Mouse (Mus musculus) stomach, embryonic 16.5 days (tissue): Measurements from ENCODE around the gene Aire. TPM values are rescaled to one million over a fixed set of nuclear protein-coding genes. Genes with fewer than 3 reads are reported as not detected.
"Not testable (repeated sequence)": the region's sequence is repeated elsewhere in the genome, so short reads cannot be mapped to it uniquely, and the experiment has no call there.

Source experiments
- ATAC-seq: fragments of 200-750 bp; cut with Nextera tagmentation; 2 replicates; pipeline ENCODE4 v1.8.0; 2017; ENCODE audit warnings: moderate number of reproducible peaks, moderate TSS enrichment; ENCODE audit not compliant: insufficient read depth, low FRiP score
- H3K27ac ChIP-seq: fragments of 300-500 bp; sonication (generic); 2 replicates; pipeline ENCODE4 v1.5.1; 2014; ENCODE audit warnings: low read length
- H3K27me3 ChIP-seq: fragments of 300-500 bp; sonication (generic); 2 replicates; pipeline ENCODE4 v1.6.1; 2014; ENCODE audit warnings: low read length, control low read depth, mixed read lengths; ENCODE audit not compliant: control insufficient read depth, insufficient read depth
- H3K36me3 ChIP-seq: fragments of 300-500 bp; sonication (generic); 2 replicates; pipeline ENCODE4 v1.6.1; 2014; ENCODE audit warnings: low read length; ENCODE audit not compliant: control insufficient read depth, insufficient read depth
- H3K4me1 ChIP-seq: fragments of 300-500 bp; sonication (generic); 2 replicates; pipeline ENCODE4 v1.6.1; 2014; ENCODE audit warnings: low read length, control low read depth, mixed read lengths; ENCODE audit not compliant: control insufficient read depth, insufficient read depth
- H3K4me2 ChIP-seq: fragments of 300-500 bp; sonication (generic); 2 replicates; pipeline ENCODE4 v1.6.1; 2014; ENCODE audit warnings: low read depth, low read length, mixed read lengths
- H3K4me3 ChIP-seq: fragments of 300-500 bp; sonication (generic); replicated peaks from 2 replicates; pipeline ENCODE4 v1.5.1; 2014; ENCODE audit warnings: mild to moderate bottlenecking, low read length
- H3K9ac ChIP-seq: fragments of 300-500 bp; sonication (generic); 2 replicates; pipeline ENCODE4 v1.6.1; 2014; ENCODE audit warnings: low read length
- H3K9me3 ChIP-seq: fragments of 300-500 bp; sonication (generic); replicated peaks from 2 replicates; pipeline ENCODE4 v1.6.1; 2016; ENCODE audit warnings: low read length, control low read depth; ENCODE audit not compliant: control insufficient read depth
- WGBS: fragments of 180-500 bp; shearing (Covaris S2); extraction: QIAGEN DNeasy Blood & Tissue Kit; methylation state at CpG from one replicate; pipeline ENCODE4 v1.1.7; 2014; 5-methylcytosine and 5-hydroxymethylcytosine counted together
- polyA plus RNA-seq: library from polyadenylated mRNA; unstranded; fragments of >200 nt; fragmentation: Nextera tagmentation; extraction: Ambion mirVana; gene quantifications from 2 replicates; pipeline ENCODE4 v1.2.1, GENCODE M21; 2015

The Aire gene
- polyA plus RNA-seq, 1 experiment from 2014 or later: 0.15 TPM

- no peak within 1 kb of the TSS for H3K4me2 ChIP-seq
- ATAC-seq: no peak
- no peak within 1 kb of the TSS for H3K27ac ChIP-seq
- no peaks in the 10 kb centered on the region for H3K9me3 ChIP-seq
- WGBS: 90% methylated on average over 5 of the region's 5 CpGs
- peaks cover 10% of the 10 kb centered on the region for H3K4me1 ChIP-seq
- no peaks in the 10 kb centered on the region for H3K36me3 ChIP-seq
- no peak within 1 kb of the TSS for H3K9ac ChIP-seq
- H3K4me3 ChIP-seq: no peak within 1 kb of the TSS
- H3K27me3 ChIP-seq: no peaks in the 10 kb centered on the region
Observed at GRCm38 (mm10) chr10:78041647-78042046, 1.8 kb downstream of the Aire start, which contains the start of gene Dnmt3l. TSS of gene Dnmt3l (plus strand) at chr10:78041947.

GRCm38 (mm10) chr10:78037139-78037538 lies 6.3 kb downstream of the Aire start:
- no peaks in the 10 kb centered on the region for H3K36me3 ChIP-seq
- no peak overlapping the region for H3K4me3 ChIP-seq
- no peaks in the 10 kb centered on the region for H3K9me3 ChIP-seq
- H3K27me3 ChIP-seq: no peaks in the 10 kb centered on the region
- ATAC-seq: no peak
- H3K4me2 ChIP-seq: no peak overlapping the region
- H3K9ac ChIP-seq: no peak overlapping the region
- H3K27ac ChIP-seq: no peak overlapping the region
- H3K4me1 ChIP-seq: no peaks in the 10 kb centered on the region
- 80% methylated on average over 4 of the region's 4 CpGs for WGBS

GRCm38 (mm10) chr10:78031987-78032386 lies 11.4 kb downstream of the Aire start:
- Histone ChIP-seq H3K9ac (no peak overlapping the region), H3K4me1 (no peaks in the 10 kb centered on the region), H3K27me3 (no peaks in the 10 kb centered on the region), H3K36me3 (no peaks in the 10 kb centered on the region), H3K4me2 (no peak overlapping the region), H3K4me3 (no peak overlapping the region), H3K27ac (no peak overlapping the region), H3K9me3 (no peaks in the 10 kb centered on the region)
- ATAC-seq: no peak
- WGBS: 73% methylated on average over 2 of the region's 2 CpGs

- WGBS: 90% methylated on average over 1 of the region's 1 CpGs
- H3K9ac ChIP-seq: no peak overlapping the region
Observed at GRCm38 (mm10) chr10:78029080-78029479, 14.3 kb downstream of the Aire start.

GRCm38 (mm10) chr10:78028129-78028528 lies 15.3 kb downstream of the Aire start:
- peak; percentile 29; the same call in 1 of the 2 replicates for ATAC-seq
- Histone ChIP-seq H3K9me3 (no peaks in the 10 kb centered on the region), H3K27me3 (no peaks in the 10 kb centered on the region), H3K9ac (no peak overlapping the region), H3K4me1 (no peaks in the 10 kb centered on the region), H3K4me3 (no peak overlapping the region), H3K27ac (no peak overlapping the region), H3K36me3 (no peaks in the 10 kb centered on the region), H3K4me2 (no peak overlapping the region)
- 6% methylated on average over 5 of the region's 5 CpGs for WGBS

More at GRCm38 (mm10) chr10:78029080-78029479, 14.3 kb downstream of the Aire start:
- ATAC-seq: no peak
- Histone ChIP-seq H3K4me2 (no peak overlapping the region), H3K27me3 (no peaks in the 10 kb centered on the region), H3K4me1 (no peaks in the 10 kb centered on the region), H3K27ac (no peak overlapping the region), H3K36me3 (no peaks in the 10 kb centered on the region), H3K9me3 (no peaks in the 10 kb centered on the region), H3K4me3 (no peak overlapping the region)

- not testable (repeated sequence) for H3K9me3 ChIP-seq, H3K36me3 ChIP-seq, H3K4me2 ChIP-seq, ATAC-seq, H3K27ac ChIP-seq, H3K9ac ChIP-seq, H3K4me1 ChIP-seq, H3K4me3 ChIP-seq, H3K27me3 ChIP-seq
- WGBS: 72% methylated on average over 6 of the region's 8 CpGs
Observed at GRCm38 (mm10) chr10:78025453-78025852, 18.0 kb downstream of the Aire start.

GRCm38 (mm10) chr10:78019984-78020383 lies 23.4 kb downstream of the Aire start:
- H3K27ac ChIP-seq, H3K4me1 ChIP-seq, H3K9me3 ChIP-seq, H3K27me3 ChIP-seq, H3K9ac ChIP-seq, H3K4me3 ChIP-seq, H3K4me2 ChIP-seq, ATAC-seq, H3K36me3 ChIP-seq: not testable (repeated sequence)
- 94% methylated on average over 6 of the region's 11 CpGs for WGBS

- no peak overlapping the region for H3K9ac ChIP-seq
- H3K36me3 ChIP-seq: no peaks in the 10 kb centered on the region
- WGBS: 71% methylated on average over 4 of the region's 4 CpGs
- no peaks in the 10 kb centered on the region for H3K4me1 ChIP-seq
- H3K9me3 ChIP-seq: no peaks in the 10 kb centered on the region
- no peaks in the 10 kb centered on the region for H3K27me3 ChIP-seq
- no peak overlapping the region; the same call in 1 of the 2 replicates for H3K4me2 ChIP-seq
- H3K4me3 ChIP-seq: no peak overlapping the region
- no peak for ATAC-seq
- H3K27ac ChIP-seq: no peak overlapping the region
Observed at GRCm38 (mm10) chr10:78019291-78019690, 24.1 kb downstream of the Aire start.

- 19% methylated on average over 19 of the region's 19 CpGs for WGBS
- H3K4me3 ChIP-seq: peak overlapping the region; percentile 33
- peak overlapping the region; percentile 62 for H3K9ac ChIP-seq
Observed at GRCm38 (mm10) chr10:78018797-78019203, 24.6 kb downstream of the Aire start.

GRCm38 (mm10) chr10:78016366-78016765 lies 27.0 kb downstream of the Aire start:
- ATAC-seq: no peak
- H3K4me2 ChIP-seq: no peak overlapping the region
- no peaks in the 10 kb centered on the region for H3K4me1 ChIP-seq
- no peaks in the 10 kb centered on the region for H3K9me3 ChIP-seq
- H3K9ac ChIP-seq: no peak overlapping the region
- 60% methylated on average over 5 of the region's 5 CpGs for WGBS
- no peaks in the 10 kb centered on the region for H3K36me3 ChIP-seq
- no peaks in the 10 kb centered on the region for H3K27me3 ChIP-seq
- no peak overlapping the region for H3K4me3 ChIP-seq
- no peak overlapping the region for H3K27ac ChIP-seq

More at GRCm38 (mm10) chr10:78018797-78019203, 24.6 kb downstream of the Aire start:
- no peaks in the 10 kb centered on the region for H3K36me3 ChIP-seq
- peak overlapping the region; percentile 56 for H3K4me2 ChIP-seq
- no peak overlapping the region for H3K27ac ChIP-seq
- ATAC-seq: peak; percentile 78
- no peaks in the 10 kb centered on the region for H3K27me3 ChIP-seq
- no peaks in the 10 kb centered on the region for H3K9me3 ChIP-seq
- H3K4me1 ChIP-seq: no peaks in the 10 kb centered on the region
